Mouse (Mus musculus) forebrain, embryonic 10.5 days (tissue): ENCODE data around the gene Wnk2. TPM values are rescaled to one million over a fixed set of nuclear protein-coding genes. Genes with fewer than 3 reads are reported as not detected.

Source experiments
- DNase-seq: peaks from one replicate; pipeline ENCODE4 v3.0.0-alpha.2; 2017; ENCODE audit warnings: low spot score; ENCODE audit errors: extremely low spot score
- H3K27ac ChIP-seq: fragments of 300-500 bp; sonication (generic); 2 replicates; pipeline ENCODE4 v1.5.1; 2016; ENCODE audit warnings: mild to moderate bottlenecking
- H3K27me3 ChIP-seq: fragments of 300-500 bp; sonication (generic); 2 replicates; pipeline ENCODE4 v1.6.1; 2016; ENCODE audit warnings: mild to moderate bottlenecking; ENCODE audit not compliant: poor library complexity, severe bottlenecking
- H3K36me3 ChIP-seq: fragments of 300-500 bp; sonication (generic); replicated peaks from 2 replicates; pipeline ENCODE4 v1.6.1; 2016; ENCODE audit warnings: mild to moderate bottlenecking, moderate library complexity
- H3K4me1 ChIP-seq: fragments of 300-500 bp; sonication (generic); 2 replicates; pipeline ENCODE4 v1.6.1; 2016
- H3K4me3 ChIP-seq: fragments of 300-500 bp; sonication (generic); 2 replicates; pipeline ENCODE4 v1.5.1; 2016; ENCODE audit warnings: mild to moderate bottlenecking, moderate library complexity
- H3K9me3 ChIP-seq: fragments of 300-500 bp; sonication (generic); 2 replicates; pipeline ENCODE4 v1.6.1; 2016; ENCODE audit warnings: mild to moderate bottlenecking, moderate library complexity
- WGBS: fragments of 180-500 bp; shearing (Covaris S2); methylation state at CpG from one replicate; pipeline ENCODE4 v1.1.7; 2016; 5-methylcytosine and 5-hydroxymethylcytosine counted together
- polyA plus RNA-seq: library from polyadenylated mRNA; unstranded; fragments of >200 nt; fragmentation: Nextera tagmentation; extraction: Ambion mirVana; gene quantifications from 2 replicates; pipeline ENCODE4 v1.2.1, GENCODE M21; 2016

Gene Wnk2
- polyA plus RNA-seq, 1 experiment from 2014 or later: 4.5 TPM

DNA sequence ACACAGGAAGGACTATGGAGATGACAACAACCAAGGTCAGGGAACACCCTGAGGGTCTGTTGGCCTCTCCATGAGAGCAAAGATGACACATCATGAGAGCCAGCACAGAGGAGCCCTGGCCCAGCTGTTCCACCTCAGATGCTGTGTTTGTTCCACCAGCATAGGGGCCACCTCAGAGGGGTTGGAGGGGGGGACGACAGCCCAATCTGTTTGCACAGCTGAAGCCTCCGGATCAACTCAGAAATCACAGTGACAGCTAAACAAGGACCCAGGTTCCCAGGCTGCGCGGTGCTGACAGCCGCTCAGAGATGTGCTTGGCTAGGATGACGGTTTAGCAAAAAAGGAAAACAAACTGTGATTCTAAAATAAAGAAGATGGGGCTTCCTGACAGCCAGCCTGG lies 53.1 kb downstream of the Wnk2 start:
- Histone ChIP-seq H3K36me3 (peaks cover 78% of the 10 kb centered on the region), H3K4me1 (no peaks in the 10 kb centered on the region), H3K27me3 (no peaks in the 10 kb centered on the region), H3K27ac (no peak overlapping the region), H3K4me3 (no peak overlapping the region), H3K9me3 (no peaks in the 10 kb centered on the region)
- 89% methylated on average over 6 of the region's 6 CpGs for WGBS
- DNase-seq: no peak

- Histone ChIP-seq H3K27me3 (no peaks in the 10 kb centered on the region), H3K4me3 (no peak overlapping the region), H3K9me3 (no peaks in the 10 kb centered on the region), H3K36me3 (peaks cover 82% of the 10 kb centered on the region), H3K4me1 (no peaks in the 10 kb centered on the region), H3K27ac (no peak overlapping the region)
- 87% methylated on average over 9 of the region's 9 CpGs for WGBS
- no peak for DNase-seq
These were observed 54.3 kb downstream of the Wnk2 start for GRCm38 (mm10) chr13:49093471-49093891.

- no peak overlapping the region for H3K4me3 ChIP-seq
- H3K27me3 ChIP-seq: no peaks in the 10 kb centered on the region
- H3K9me3 ChIP-seq: no peaks in the 10 kb centered on the region
- H3K27ac ChIP-seq: no peak overlapping the region
- peaks cover 77% of the 10 kb centered on the region for H3K36me3 ChIP-seq
- no peak for DNase-seq
- WGBS: 87% methylated on average over 9 of the region's 9 CpGs
- no peaks in the 10 kb centered on the region for H3K4me1 ChIP-seq
These were observed 55.2 kb downstream of the Wnk2 start for GRCm38 (mm10) chr13:49092596-49092995.

DNA sequence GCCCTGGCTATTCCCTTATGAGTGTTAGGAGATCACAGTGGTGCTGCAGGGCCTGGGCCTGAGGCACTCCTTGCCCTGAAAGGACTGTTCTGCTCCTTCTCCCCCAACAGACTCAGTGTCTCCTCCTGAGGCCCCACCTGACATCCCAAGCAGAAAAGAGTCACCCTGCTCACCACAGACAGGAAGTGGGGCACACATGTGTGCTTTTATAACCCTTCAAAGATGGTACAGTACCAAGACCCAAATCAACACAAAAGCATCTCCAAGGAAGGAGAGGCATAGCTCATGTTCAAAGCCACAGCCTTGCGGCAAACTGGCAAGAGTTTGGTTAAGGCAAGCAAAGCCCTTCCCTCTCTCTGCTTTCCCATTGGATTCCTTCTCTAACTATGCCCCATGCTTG lies 57.6 kb downstream of the Wnk2 start:
- Histone ChIP-seq H3K4me1 (no peaks in the 10 kb centered on the region), H3K9me3 (no peaks in the 10 kb centered on the region), H3K36me3 (peaks cover 68% of the 10 kb centered on the region), H3K27me3 (no peaks in the 10 kb centered on the region), H3K4me3 (no peak overlapping the region), H3K27ac (no peak overlapping the region)
- DNase-seq: no peak
- 92% methylated on average over 1 of the region's 1 CpGs for WGBS

GRCm38 (mm10) chr13:49088874-49089273 lies 58.9 kb downstream of the Wnk2 start:
- H3K27me3 ChIP-seq: no peaks in the 10 kb centered on the region
- peaks cover 64% of the 10 kb centered on the region for H3K36me3 ChIP-seq
- H3K27ac ChIP-seq: no peak overlapping the region
- WGBS: 95% methylated on average over 6 of the region's 6 CpGs
- H3K9me3 ChIP-seq: no peaks in the 10 kb centered on the region
- no peak overlapping the region for H3K4me3 ChIP-seq
- DNase-seq: no peak
- H3K4me1 ChIP-seq: peaks cover 8% of the 10 kb centered on the region; the same call in 1 of the 2 replicates

DNA sequence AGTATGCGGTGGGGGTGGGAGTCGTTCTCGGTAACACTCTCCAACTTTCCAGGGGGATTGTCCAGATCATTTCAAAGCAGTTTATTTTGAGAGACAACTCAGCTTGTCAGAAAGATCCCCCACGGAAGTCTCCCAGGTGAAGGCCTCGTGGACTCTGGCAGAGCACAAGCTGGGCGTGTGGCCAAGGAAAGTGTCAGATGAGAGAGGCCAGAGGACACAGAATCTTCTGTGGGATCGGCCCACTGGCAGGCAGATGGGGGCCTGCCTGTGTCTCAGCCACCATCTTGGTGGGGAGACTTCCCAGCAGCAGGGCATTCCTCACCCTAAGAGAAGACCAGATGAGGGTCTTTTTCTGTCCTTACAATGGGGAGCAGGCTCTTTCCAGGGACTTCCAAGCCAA lies 60.4 kb downstream of the Wnk2 start:
- Histone ChIP-seq H3K27ac (no peak overlapping the region), H3K9me3 (no peaks in the 10 kb centered on the region), H3K36me3 (peaks cover 58% of the 10 kb centered on the region), H3K4me1 (peaks cover 16% of the 10 kb centered on the region), H3K4me3 (no peak overlapping the region), H3K27me3 (no peaks in the 10 kb centered on the region)
- 91% methylated on average over 7 of the region's 7 CpGs for WGBS
- DNase-seq: no peak

DNA sequence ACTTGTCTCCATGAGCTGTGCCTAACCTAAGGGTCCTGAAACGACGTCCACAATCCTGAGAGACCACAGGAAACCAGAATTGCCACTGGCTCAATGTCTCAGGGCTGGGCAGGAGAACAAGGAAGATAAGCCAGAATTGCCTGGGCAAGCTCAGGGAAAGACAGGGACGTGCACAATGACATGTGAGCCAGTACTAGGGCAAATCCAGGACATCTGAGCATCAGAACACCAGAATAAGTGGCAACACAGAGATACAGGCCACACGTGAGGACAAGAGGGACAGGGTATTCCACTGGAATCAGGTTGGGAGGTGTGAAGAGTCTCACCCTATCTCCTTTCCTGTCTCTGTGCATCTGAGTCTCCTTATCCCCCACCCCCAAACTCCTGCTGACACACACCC lies 61.4 kb downstream of the Wnk2 start:
- no peaks in the 10 kb centered on the region for H3K27me3 ChIP-seq
- no peak for DNase-seq
- H3K4me3 ChIP-seq: no peak overlapping the region
- H3K36me3 ChIP-seq: peaks cover 50% of the 10 kb centered on the region
- H3K4me1 ChIP-seq: peaks cover 25% of the 10 kb centered on the region
- H3K9me3 ChIP-seq: no peaks in the 10 kb centered on the region
- WGBS: 89% methylated on average over 4 of the region's 4 CpGs
- H3K27ac ChIP-seq: no peak overlapping the region

GRCm38 (mm10) chr13:49085211-49085610 lies 62.6 kb downstream of the Wnk2 start:
- no peak for DNase-seq
- Histone ChIP-seq H3K27ac (no peak overlapping the region), H3K27me3 (no peaks in the 10 kb centered on the region), H3K9me3 (no peaks in the 10 kb centered on the region), H3K36me3 (peaks cover 41% of the 10 kb centered on the region), H3K4me3 (no peak overlapping the region), H3K4me1 (peaks cover 25% of the 10 kb centered on the region)
- WGBS: 96% methylated on average over 9 of the region's 9 CpGs

DNA sequence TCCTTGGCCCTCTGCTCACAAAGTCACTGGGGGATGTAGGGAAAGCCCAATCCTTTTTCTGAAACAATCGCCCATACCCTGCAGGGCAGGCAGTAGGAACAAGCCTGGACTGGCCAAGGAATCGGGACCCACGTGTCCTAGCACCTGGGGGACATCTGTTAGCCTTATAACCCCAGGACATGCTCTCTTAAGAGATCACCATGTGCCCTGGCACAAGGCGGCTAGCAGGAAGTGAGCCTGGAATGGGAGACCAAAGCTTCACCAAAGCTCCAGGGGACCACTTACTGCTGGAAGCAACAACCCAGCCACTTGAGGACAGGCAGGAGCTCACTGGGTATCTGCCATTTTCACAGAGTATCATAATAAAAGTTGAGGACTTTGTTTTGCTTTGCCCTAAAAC lies 63.0 kb downstream of the Wnk2 start:
- no peak for DNase-seq
- H3K36me3 ChIP-seq: peaks cover 37% of the 10 kb centered on the region
- no peak overlapping the region for H3K4me3 ChIP-seq
- WGBS: 84% methylated on average over 4 of the region's 4 CpGs
- no peak overlapping the region for H3K27ac ChIP-seq
- peaks cover 25% of the 10 kb centered on the region for H3K4me1 ChIP-seq
- no peaks in the 10 kb centered on the region for H3K27me3 ChIP-seq
- H3K9me3 ChIP-seq: no peaks in the 10 kb centered on the region

GRCm38 (mm10) chr13:49083941-49084340 lies 63.9 kb downstream of the Wnk2 start:
- Histone ChIP-seq H3K4me1 (peaks cover 25% of the 10 kb centered on the region), H3K4me3 (no peak overlapping the region), H3K27ac (no peak overlapping the region), H3K9me3 (no peaks in the 10 kb centered on the region), H3K27me3 (no peaks in the 10 kb centered on the region), H3K36me3 (peaks cover 37% of the 10 kb centered on the region)
- DNase-seq: no peak
- WGBS: 84% methylated on average over 9 of the region's 9 CpGs

- Histone ChIP-seq H3K27ac (0 out of 2 replicates have a peak overlapping the region, but pooled peaks have one; percentile 48), H3K27me3 (no peaks in the 10 kb centered on the region), H3K9me3 (no peaks in the 10 kb centered on the region), H3K4me3 (no peak overlapping the region), H3K36me3 (peaks cover 49% of the 10 kb centered on the region), H3K4me1 (peaks cover 25% of the 10 kb centered on the region)
- 75% methylated on average over 14 of the region's 14 CpGs for WGBS
- DNase-seq: no peak
These were observed 65.5 kb downstream of the Wnk2 start for GRCm38 (mm10) chr13:49082151-49082879.

- Histone ChIP-seq H3K27me3 (no peaks in the 10 kb centered on the region), H3K4me3 (no peak overlapping the region), H3K4me1 (peaks cover 7% of the 10 kb centered on the region), H3K9me3 (no peaks in the 10 kb centered on the region), H3K27ac (no peak overlapping the region), H3K36me3 (peaks cover 56% of the 10 kb centered on the region)
- no peak for DNase-seq
- WGBS: 91% methylated on average over 11 of the region's 11 CpGs
These were observed 71.6 kb downstream of the Wnk2 start for GRCm38 (mm10) chr13:49076196-49076595.

- no peak overlapping the region for H3K4me3 ChIP-seq
- no peaks in the 10 kb centered on the region for H3K27me3 ChIP-seq
- no peak for DNase-seq
- peaks cover 61% of the 10 kb centered on the region for H3K36me3 ChIP-seq
- WGBS: 96% methylated on average over 3 of the region's 3 CpGs
- H3K9me3 ChIP-seq: no peaks in the 10 kb centered on the region
- peaks cover 7% of the 10 kb centered on the region for H3K4me1 ChIP-seq
- no peak overlapping the region for H3K27ac ChIP-seq
These were observed 72.4 kb downstream of the Wnk2 start for GRCm38 (mm10) chr13:49075377-49075776.
